Mouse (Mus musculus) midbrain, embryonic 16.5 days (tissue): ENCODE measurements around the gene Tigd2. TPM values are rescaled to one million over a fixed set of nuclear protein-coding genes. Genes with fewer than 3 reads are reported as not detected.
A peak's percentile ranks its signal among the peaks of the same experiment; 100 is the strongest.

Source experiments
- ATAC-seq: fragments of 200-750 bp; cut with Nextera tagmentation; 2 replicates; pipeline ENCODE4 v1.8.0; 2017; ENCODE audit warnings: moderate TSS enrichment
- H3K27ac ChIP-seq: fragments of 300-500 bp; sonication (generic); 2 replicates; pipeline ENCODE4 v1.5.1; 2014; ENCODE audit warnings: mild to moderate bottlenecking, low read length, mixed read lengths
- H3K27me3 ChIP-seq: fragments of 300-500 bp; sonication (generic); 2 replicates; pipeline ENCODE4 v1.6.1; 2014; ENCODE audit warnings: low read depth, low read length, mixed read lengths; ENCODE audit not compliant: control insufficient read depth, insufficient read depth
- H3K36me3 ChIP-seq: fragments of 300-500 bp; sonication (generic); 2 replicates; pipeline ENCODE4 v1.6.1; 2014; ENCODE audit warnings: mild to moderate bottlenecking, low read length, moderate library complexity, mixed read lengths; ENCODE audit not compliant: control insufficient read depth, insufficient read depth
- H3K4me1 ChIP-seq: fragments of 300-500 bp; sonication (generic); 2 replicates; pipeline ENCODE4 v1.6.1; 2014; ENCODE audit warnings: mild to moderate bottlenecking, low read length, mixed read lengths; ENCODE audit not compliant: control insufficient read depth, insufficient read depth
- H3K4me2 ChIP-seq: fragments of 300-500 bp; sonication (generic); 2 replicates; pipeline ENCODE4 v1.6.1; 2014; ENCODE audit warnings: mild to moderate bottlenecking, low read length, mixed read lengths
- H3K4me3 ChIP-seq: fragments of 300-500 bp; sonication (generic); 2 replicates; pipeline ENCODE4 v1.5.1; 2014; ENCODE audit warnings: low read depth, mild to moderate bottlenecking, low read length, moderate library complexity, mixed read lengths
- H3K9ac ChIP-seq: fragments of 300-500 bp; sonication (generic); 2 replicates; pipeline ENCODE4 v1.6.1; 2014; ENCODE audit warnings: low read depth, low read length, mixed read lengths
- H3K9me3 ChIP-seq: fragments of 300-500 bp; sonication (generic); replicated peaks from 2 replicates; pipeline ENCODE4 v1.6.1; 2014; ENCODE audit warnings: mild to moderate bottlenecking, low read length, mixed read lengths; ENCODE audit not compliant: control insufficient read depth, poor library complexity, severe bottlenecking
- WGBS: fragments of 180-500 bp; shearing (Covaris S2); extraction: QIAGEN DNeasy Blood & Tissue Kit; methylation state at CpG from one replicate; pipeline ENCODE4 v1.1.7; 2014; 5-methylcytosine and 5-hydroxymethylcytosine counted together
- polyA plus RNA-seq: library from polyadenylated mRNA; unstranded; fragments of >200 nt; fragmentation: Nextera tagmentation; extraction: Ambion mirVana; gene quantifications from 2 replicates; pipeline ENCODE4 v1.2.1, GENCODE M21; 2015

The Tigd2 gene
- 11.6 and 11.7 TPM in 2 replicates for polyA plus RNA-seq

- peak; percentile 97 for ATAC-seq
- Histone ChIP-seq H3K36me3 (no peaks in the 10 kb centered on the region), H3K4me1 (peaks cover 6% of the 10 kb centered on the region), H3K27me3 (no peaks in the 10 kb centered on the region), H3K4me2 (peak within 1 kb of the TSS; percentile 79), H3K9ac (peak within 1 kb of the TSS; percentile 92), H3K9me3 (0 out of 2 replicates have a peak, but pooled peaks cover 2% of the 10 kb centered on the region), H3K4me3 (peak within 1 kb of the TSS; percentile 91), H3K27ac (peak within 1 kb of the TSS; percentile 89)
- under 1% methylated on average over 60 of the region's 62 CpGs for WGBS
These were observed at the start of gene Tigd2 for GRCm38 (mm10) chr6:59208685-59209298. TSS of gene Tigd2 (plus strand) at chr6:59208870.

GRCm38 (mm10) chr6:59161801-59162478 lies 46.7 kb upstream of the Tigd2 start:
- H3K9me3 ChIP-seq: no peaks in the 10 kb centered on the region
- 87% methylated on average over 4 of the region's 4 CpGs for WGBS
- H3K9ac ChIP-seq: no peak overlapping the region
- H3K4me1 ChIP-seq: no peaks in the 10 kb centered on the region
- no peaks in the 10 kb centered on the region for H3K36me3 ChIP-seq
- no peak overlapping the region for H3K27ac ChIP-seq
- H3K27me3 ChIP-seq: no peaks in the 10 kb centered on the region
- ATAC-seq: no peak
- no peak overlapping the region for H3K4me2 ChIP-seq
- no peak overlapping the region for H3K4me3 ChIP-seq

GRCm38 (mm10) chr6:59162887-59163286 lies 45.8 kb upstream of the Tigd2 start:
- 82% methylated on average over 2 of the region's 2 CpGs for WGBS
- no peak overlapping the region for H3K9ac ChIP-seq
- H3K4me3 ChIP-seq: no peak overlapping the region
- H3K4me1 ChIP-seq: no peaks in the 10 kb centered on the region
- no peak for ATAC-seq
- no peak overlapping the region for H3K27ac ChIP-seq
- H3K36me3 ChIP-seq: no peaks in the 10 kb centered on the region
- no peaks in the 10 kb centered on the region for H3K27me3 ChIP-seq
- H3K9me3 ChIP-seq: no peaks in the 10 kb centered on the region
- H3K4me2 ChIP-seq: no peak overlapping the region

- Histone ChIP-seq H3K9me3 (no peaks in the 10 kb centered on the region), H3K9ac (no peak overlapping the region), H3K27ac (no peak overlapping the region), H3K36me3 (no peaks in the 10 kb centered on the region), H3K27me3 (no peaks in the 10 kb centered on the region), H3K4me1 (no peaks in the 10 kb centered on the region), H3K4me2 (no peak overlapping the region), H3K4me3 (no peak overlapping the region)
- ATAC-seq: no peak
- WGBS: 92% methylated on average over 3 of the region's 3 CpGs
These were observed 45.3 kb upstream of the Tigd2 start for GRCm38 (mm10) chr6:59163407-59163806.

GRCm38 (mm10) chr6:59168939-59169338 lies 39.7 kb upstream of the Tigd2 start:
- no peaks in the 10 kb centered on the region for H3K4me1 ChIP-seq
- no peak overlapping the region for H3K4me2 ChIP-seq
- ATAC-seq: no peak
- H3K9me3 ChIP-seq: no peaks in the 10 kb centered on the region
- 20% methylated on average over 2 of the region's 2 CpGs for WGBS
- no peak overlapping the region for H3K9ac ChIP-seq
- no peaks in the 10 kb centered on the region for H3K36me3 ChIP-seq
- H3K27ac ChIP-seq: no peak overlapping the region
- H3K4me3 ChIP-seq: no peak overlapping the region
- H3K27me3 ChIP-seq: no peaks in the 10 kb centered on the region

GRCm38 (mm10) chr6:59171230-59171629 lies 37.4 kb upstream of the Tigd2 start:
- Histone ChIP-seq H3K9me3 (no peaks in the 10 kb centered on the region), H3K27ac (no peak overlapping the region), H3K4me3 (no peak overlapping the region), H3K4me2 (no peak overlapping the region), H3K9ac (no peak overlapping the region), H3K36me3 (no peaks in the 10 kb centered on the region), H3K27me3 (no peaks in the 10 kb centered on the region), H3K4me1 (no peaks in the 10 kb centered on the region)
- 88% methylated on average over 3 of the region's 3 CpGs for WGBS
- ATAC-seq: no peak

- H3K9me3 ChIP-seq: no peaks in the 10 kb centered on the region
- no peak for ATAC-seq
- H3K27me3 ChIP-seq: no peaks in the 10 kb centered on the region
- H3K36me3 ChIP-seq: no peaks in the 10 kb centered on the region
- 82% methylated on average over 1 of the region's 1 CpGs for WGBS
- no peak overlapping the region for H3K9ac ChIP-seq
- no peak overlapping the region for H3K27ac ChIP-seq
- H3K4me3 ChIP-seq: no peak overlapping the region
- no peak overlapping the region for H3K4me2 ChIP-seq
- no peaks in the 10 kb centered on the region for H3K4me1 ChIP-seq
These were observed 34.7 kb upstream of the Tigd2 start for GRCm38 (mm10) chr6:59173940-59174339.

- Histone ChIP-seq H3K36me3 (no peaks in the 10 kb centered on the region), H3K4me3 (no peak overlapping the region), H3K4me1 (no peaks in the 10 kb centered on the region), H3K9ac (no peak overlapping the region), H3K27me3 (no peaks in the 10 kb centered on the region), H3K27ac (no peak overlapping the region), H3K9me3 (no peaks in the 10 kb centered on the region), H3K4me2 (no peak overlapping the region)
- no peak for ATAC-seq
- 92% methylated on average over 3 of the region's 3 CpGs for WGBS
These were observed 30.6 kb upstream of the Tigd2 start for GRCm38 (mm10) chr6:59178051-59178450.

GRCm38 (mm10) chr6:59180376-59180996 lies 28.2 kb upstream of the Tigd2 start:
- Histone ChIP-seq H3K9ac (no peak overlapping the region), H3K27ac (no peak overlapping the region), H3K4me3 (no peak overlapping the region), H3K27me3 (no peaks in the 10 kb centered on the region), H3K4me1 (no peaks in the 10 kb centered on the region), H3K4me2 (no peak overlapping the region), H3K36me3 (no peaks in the 10 kb centered on the region), H3K9me3 (no peaks in the 10 kb centered on the region)
- peak; percentile 93 for ATAC-seq
- 43% methylated on average over 7 of the region's 7 CpGs for WGBS
